Mouse (Mus musculus) lung, postnatal 0 days (tissue): ENCODE data around the gene Asb5.

Experiments used
- CTCF ChIP-seq: IDR thresholded peaks from 2 replicates; pipeline ENCODE4 v1.5.1; 2016; ENCODE audit warnings: antibody characterized with exemption, mild to moderate bottlenecking
- EP300 ChIP-seq: IDR thresholded peaks from 2 replicates; pipeline ENCODE4 v1.6.1; 2016; ENCODE audit warnings: antibody characterized with exemption, mild to moderate bottlenecking, control low read depth

- TF ChIP-seq CTCF (no peak), EP300 (no peak)
Observed at GRCm38 (mm10) chr8:54609336-54609735, 80.0 kb downstream of the Asb5 start.
